Mouse (Mus musculus) embryonic facial prominence, embryonic 13.5 days (tissue): ENCODE measurements around the gene Mindy4. TPM values are rescaled to one million over a fixed set of nuclear protein-coding genes. Genes with fewer than 3 reads are reported as not detected.

ENCODE experiments used
- ATAC-seq: fragments of 200-750 bp; cut with Nextera tagmentation; 2 replicates; pipeline ENCODE4 v1.8.0; 2017; ENCODE audit warnings: low read depth; ENCODE audit not compliant: insufficient number of reproducible peaks, insufficient read depth, low FRiP score, low TSS enrichment
- H3K27ac ChIP-seq: fragments of 300-500 bp; sonication (generic); 2 replicates; pipeline ENCODE4 v1.5.1; 2015; ENCODE audit warnings: moderate library complexity, mild to moderate bottlenecking, inconsistent platforms
- H3K27me3 ChIP-seq: fragments of 300-500 bp; sonication (generic); 2 replicates; pipeline ENCODE4 v1.6.1; 2015; ENCODE audit warnings: mild to moderate bottlenecking, inconsistent platforms
- H3K36me3 ChIP-seq: fragments of 300-500 bp; sonication (generic); 2 replicates; pipeline ENCODE4 v1.6.1; 2015; ENCODE audit warnings: mild to moderate bottlenecking, inconsistent platforms
- H3K4me1 ChIP-seq: fragments of 300-500 bp; sonication (generic); 2 replicates; pipeline ENCODE4 v1.6.1; 2015; ENCODE audit warnings: inconsistent platforms
- H3K4me2 ChIP-seq: fragments of 300-500 bp; sonication (generic); 2 replicates; pipeline ENCODE4 v1.6.1; 2015; ENCODE audit warnings: moderate library complexity, mild to moderate bottlenecking, inconsistent platforms
- H3K4me3 ChIP-seq: fragments of 300-500 bp; sonication (generic); 2 replicates; pipeline ENCODE4 v1.5.1; 2015; ENCODE audit warnings: mild to moderate bottlenecking, inconsistent platforms
- H3K9ac ChIP-seq: fragments of 300-500 bp; sonication (generic); 2 replicates; pipeline ENCODE4 v1.6.1; 2015; ENCODE audit warnings: mild to moderate bottlenecking, inconsistent platforms
- H3K9me3 ChIP-seq: fragments of 300-500 bp; sonication (generic); 2 replicates; pipeline ENCODE4 v1.6.1; 2016; ENCODE audit warnings: inconsistent platforms
- WGBS: fragments of 180-500 bp; shearing (Covaris S2); methylation state at CpG from one replicate; pipeline ENCODE4 v1.1.7; 2015; ENCODE audit warnings: mixed read lengths; 5-methylcytosine and 5-hydroxymethylcytosine counted together
- polyA plus RNA-seq: library from polyadenylated mRNA; unstranded; fragments of >200 nt; fragmentation: Nextera tagmentation; extraction: Ambion mirVana; gene quantifications from 2 replicates; pipeline ENCODE4 v1.2.1, GENCODE M21; 2015

Mindy4 gene
- polyA plus RNA-seq, 1 experiment from 2014 or later: 19.2 TPM

GRCm38 (mm10) chr6:55313893-55314292, 110.7 kb downstream of the Mindy4 start:
- WGBS: 88% methylated on average over 4 of the region's 4 CpGs

GRCm38 (mm10) chr6:55314628-55315027, 111.4 kb downstream of the Mindy4 start:
- Histone ChIP-seq H3K36me3 (peaks cover 27% of the 10 kb centered on the region), H3K4me2 (no peak overlapping the region), H3K9ac (no peak overlapping the region), H3K27ac (no peak overlapping the region; the same call in 1 of the 2 replicates), H3K4me3 (no peak overlapping the region), H3K9me3 (no peaks in the 10 kb centered on the region), H3K27me3 (no peaks in the 10 kb centered on the region), H3K4me1 (peaks cover 30% of the 10 kb centered on the region)
- ATAC-seq: no peak; the same call in 1 of the 2 replicates
- WGBS: 52% methylated on average over 8 of the region's 8 CpGs

More at GRCm38 (mm10) chr6:55313893-55314292, 110.7 kb downstream of the Mindy4 start:
- no peak overlapping the region for H3K9ac ChIP-seq
- ATAC-seq: no peak
- H3K4me2 ChIP-seq: no peak overlapping the region
- H3K27me3 ChIP-seq: no peaks in the 10 kb centered on the region
- H3K9me3 ChIP-seq: no peaks in the 10 kb centered on the region
- no peak overlapping the region for H3K4me3 ChIP-seq
- no peak overlapping the region for H3K27ac ChIP-seq
- H3K4me1 ChIP-seq: peaks cover 23% of the 10 kb centered on the region
- peaks cover 26% of the 10 kb centered on the region for H3K36me3 ChIP-seq

- 95% methylated on average over 3 of the region's 3 CpGs for WGBS
These were observed 115.4 kb downstream of the Mindy4 start for GRCm38 (mm10) chr6:55318597-55318996.

GRCm38 (mm10) chr6:55319585-55320551, 116.7 kb downstream of the Mindy4 start:
- Histone ChIP-seq H3K4me1 (peaks cover 17% of the 10 kb centered on the region), H3K9ac (no peak overlapping the region), H3K27ac (peak overlapping the region; percentile 52), H3K27me3 (no peaks in the 10 kb centered on the region), H3K9me3 (no peaks in the 10 kb centered on the region), H3K36me3 (peaks cover 9% of the 10 kb centered on the region; the same call in 1 of the 2 replicates), H3K4me2 (no peak overlapping the region), H3K4me3 (no peak overlapping the region)
- 62% methylated on average over 14 of the region's 14 CpGs for WGBS
- no peak for ATAC-seq

More at GRCm38 (mm10) chr6:55318597-55318996, 115.4 kb downstream of the Mindy4 start:
- no peak for ATAC-seq
- Histone ChIP-seq H3K27ac (no peak overlapping the region), H3K27me3 (no peaks in the 10 kb centered on the region), H3K4me3 (no peak overlapping the region), H3K36me3 (peaks cover 9% of the 10 kb centered on the region; the same call in 1 of the 2 replicates), H3K9me3 (no peaks in the 10 kb centered on the region), H3K9ac (no peak overlapping the region), H3K4me1 (peaks cover 24% of the 10 kb centered on the region), H3K4me2 (no peak overlapping the region)

GRCm38 (mm10) chr6:55320894-55321293, 117.7 kb downstream of the Mindy4 start:
- WGBS: 84% methylated on average over 4 of the region's 4 CpGs
- no peak overlapping the region for H3K4me3 ChIP-seq
- no peak for ATAC-seq
- H3K4me1 ChIP-seq: peaks cover 17% of the 10 kb centered on the region
- no peak overlapping the region for H3K9ac ChIP-seq
- no peaks in the 10 kb centered on the region for H3K27me3 ChIP-seq
- H3K9me3 ChIP-seq: no peaks in the 10 kb centered on the region
- H3K27ac ChIP-seq: no peak overlapping the region
- H3K36me3 ChIP-seq: peaks cover 9% of the 10 kb centered on the region; the same call in 1 of the 2 replicates
- no peak overlapping the region for H3K4me2 ChIP-seq

- peaks cover 9% of the 10 kb centered on the region; the same call in 1 of the 2 replicates for H3K36me3 ChIP-seq
- H3K4me2 ChIP-seq: no peak overlapping the region
- H3K4me3 ChIP-seq: no peak overlapping the region
- H3K9ac ChIP-seq: no peak overlapping the region
- WGBS: 68% methylated on average over 6 of the region's 6 CpGs
- H3K4me1 ChIP-seq: peaks cover 17% of the 10 kb centered on the region
- H3K27ac ChIP-seq: no peak overlapping the region
- ATAC-seq: no peak
- H3K27me3 ChIP-seq: no peaks in the 10 kb centered on the region
- no peaks in the 10 kb centered on the region for H3K9me3 ChIP-seq
These were observed 118.3 kb downstream of the Mindy4 start for GRCm38 (mm10) chr6:55321518-55321917.

GRCm38 (mm10) chr6:55322980-55323379, 119.8 kb downstream of the Mindy4 start:
- Histone ChIP-seq H3K4me3 (no peak overlapping the region), H3K27ac (no peak overlapping the region), H3K9ac (no peak overlapping the region), H3K4me1 (peaks cover 17% of the 10 kb centered on the region), H3K36me3 (peaks cover 9% of the 10 kb centered on the region; the same call in 1 of the 2 replicates), H3K4me2 (no peak overlapping the region), H3K9me3 (no peaks in the 10 kb centered on the region), H3K27me3 (no peaks in the 10 kb centered on the region)
- no peak for ATAC-seq
- WGBS: 87% methylated on average over 2 of the region's 2 CpGs

- H3K4me2 ChIP-seq: no peak overlapping the region
- no peak for ATAC-seq
- H3K4me1 ChIP-seq: peaks cover 13% of the 10 kb centered on the region
- no peaks in the 10 kb centered on the region for H3K36me3 ChIP-seq
- H3K9ac ChIP-seq: no peak overlapping the region
- H3K9me3 ChIP-seq: no peaks in the 10 kb centered on the region
- no peak overlapping the region for H3K4me3 ChIP-seq
- no peaks in the 10 kb centered on the region; the same call in 1 of the 2 replicates for H3K27me3 ChIP-seq
- H3K27ac ChIP-seq: no peak overlapping the region
- WGBS: 84% methylated on average over 17 of the region's 17 CpGs
These were observed 120.9 kb downstream of the Mindy4 start for GRCm38 (mm10) chr6:55323908-55324634.

GRCm38 (mm10) chr6:55324785-55325184, 121.6 kb downstream of the Mindy4 start:
- Histone ChIP-seq H3K27ac (no peak overlapping the region), H3K4me1 (peaks cover 6% of the 10 kb centered on the region; the same call in 1 of the 2 replicates), H3K4me3 (no peak overlapping the region), H3K36me3 (no peaks in the 10 kb centered on the region), H3K9me3 (no peaks in the 10 kb centered on the region), H3K4me2 (no peak overlapping the region), H3K9ac (no peak overlapping the region), H3K27me3 (no peaks in the 10 kb centered on the region; the same call in 1 of the 2 replicates)
- no peak for ATAC-seq
- 61% methylated on average over 1 of the region's 1 CpGs for WGBS

- Histone ChIP-seq H3K27me3 (no peaks in the 10 kb centered on the region; the same call in 1 of the 2 replicates), H3K9me3 (no peaks in the 10 kb centered on the region), H3K4me1 (peaks cover 10% of the 10 kb centered on the region), H3K4me3 (no peak overlapping the region), H3K27ac (no peak overlapping the region), H3K4me2 (no peak overlapping the region), H3K36me3 (no peaks in the 10 kb centered on the region), H3K9ac (no peak overlapping the region)
- WGBS: 75% methylated on average over 4 of the region's 4 CpGs
- ATAC-seq: no peak
These were observed 123.1 kb downstream of the Mindy4 start for GRCm38 (mm10) chr6:55326299-55326698.

- Histone ChIP-seq H3K4me2 (no peak overlapping the region), H3K9me3 (no peaks in the 10 kb centered on the region), H3K27me3 (no peaks in the 10 kb centered on the region; the same call in 1 of the 2 replicates), H3K4me3 (no peak overlapping the region), H3K27ac (no peak overlapping the region), H3K36me3 (no peaks in the 10 kb centered on the region), H3K9ac (no peak overlapping the region), H3K4me1 (peaks cover 20% of the 10 kb centered on the region)
- no peak for ATAC-seq
- WGBS: 84% methylated on average over 13 of the region's 13 CpGs
These were observed 124.1 kb downstream of the Mindy4 start for GRCm38 (mm10) chr6:55327326-55327725.
